Mouse (Mus musculus) cerebellum, adult 8-10 months (tissue): Measurements from ENCODE around the gene Lipc.

Source experiments
- DNase-seq: peaks from one replicate; pipeline ENCODE4 v3.0.0; 2022

Gene Lipc

GRCm38 (mm10) chr9:70952126-70952525 is at the start of gene Lipc:
TSS of gene Lipc (minus strand) at chr9:70952226.
- no peak for DNase-seq

- DNase-seq, result no peak
Measured at GRCm38 (mm10) chr9:70999161-70999560, 47.1 kb upstream of the Lipc start.

GRCm38 (mm10) chr9:70998719-70999118 is 46.7 kb upstream of the Lipc start:
- no peak for DNase-seq

- no peak for DNase-seq
Measured at GRCm38 (mm10) chr9:70993326-70993725, 41.3 kb upstream of the Lipc start.

DNA sequence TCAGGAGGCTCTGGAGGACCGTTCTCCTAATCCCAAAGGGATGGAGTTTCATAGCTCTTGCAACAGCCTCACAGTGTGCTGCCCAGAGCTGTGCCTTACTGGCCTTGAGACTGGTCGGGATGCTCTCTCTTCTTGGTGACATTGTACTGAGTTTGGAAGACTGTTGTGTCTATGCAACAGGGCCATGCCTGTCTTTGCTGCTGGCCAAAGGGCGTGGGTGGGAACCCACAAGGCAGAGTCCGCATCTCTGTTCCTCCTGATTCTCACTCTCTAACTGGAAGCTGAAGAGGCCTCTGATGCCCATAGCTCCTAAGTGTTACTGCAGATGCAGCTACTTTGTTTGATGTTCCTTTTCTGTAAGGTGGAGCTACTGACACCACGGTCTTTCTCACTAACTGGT is 39.4 kb upstream of the Lipc start:
- DNase-seq, result no peak

GRCm38 (mm10) chr9:70987210-70987609 is 35.2 kb upstream of the Lipc start:
- DNase-seq, result no peak

GRCm38 (mm10) chr9:70982991-70983480 is 31.0 kb upstream of the Lipc start:
- no peak for DNase-seq

- DNase-seq, result no peak
Measured at GRCm38 (mm10) chr9:70981721-70982120, 29.7 kb upstream of the Lipc start.

DNA sequence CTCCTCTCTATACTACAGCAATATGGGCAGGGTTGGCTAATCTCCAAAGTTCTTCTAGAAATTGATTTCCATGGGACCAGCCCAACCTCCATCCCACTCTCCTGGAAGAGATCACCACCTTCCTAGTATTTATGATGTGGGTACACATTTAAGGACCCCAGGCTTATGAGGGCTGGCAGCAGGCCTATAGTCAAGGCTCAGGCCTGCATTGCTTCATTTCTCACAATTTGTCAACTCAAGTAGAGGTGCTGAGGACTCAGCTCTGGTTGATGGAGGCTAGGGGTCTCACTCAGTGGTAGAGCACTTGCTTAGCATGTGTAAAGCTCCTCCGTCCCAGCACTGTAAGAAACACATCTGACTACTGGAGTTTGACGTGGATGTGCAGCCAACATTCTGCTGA is 27.6 kb upstream of the Lipc start:
- no peak for DNase-seq

GRCm38 (mm10) chr9:70979171-70979570 is 27.1 kb upstream of the Lipc start:
- DNase-seq, result no peak

GRCm38 (mm10) chr9:70977392-70977791 is 25.4 kb upstream of the Lipc start:
- DNase-seq, result no peak

GRCm38 (mm10) chr9:70975921-70976320 is 23.9 kb upstream of the Lipc start:
- no peak for DNase-seq

DNA sequence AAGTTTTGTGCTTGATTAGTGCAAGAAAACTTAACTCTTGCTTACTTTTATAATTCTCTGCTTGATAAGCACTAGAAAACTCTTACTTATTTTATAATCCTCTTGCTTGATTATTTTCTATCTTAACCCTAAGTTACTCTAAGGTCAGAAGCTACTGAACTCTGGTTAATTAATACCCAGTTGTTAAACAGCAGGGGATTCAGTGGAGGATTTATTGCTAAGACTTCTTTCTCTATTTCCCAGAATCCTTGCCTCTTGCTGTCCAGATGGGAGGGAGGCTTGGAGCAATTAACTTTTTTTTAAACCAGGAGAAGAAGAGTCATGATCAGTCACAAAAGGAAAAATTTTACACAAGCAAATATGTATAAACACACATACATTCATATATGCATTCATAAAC is 21.3 kb upstream of the Lipc start:
- no peak for DNase-seq

DNA sequence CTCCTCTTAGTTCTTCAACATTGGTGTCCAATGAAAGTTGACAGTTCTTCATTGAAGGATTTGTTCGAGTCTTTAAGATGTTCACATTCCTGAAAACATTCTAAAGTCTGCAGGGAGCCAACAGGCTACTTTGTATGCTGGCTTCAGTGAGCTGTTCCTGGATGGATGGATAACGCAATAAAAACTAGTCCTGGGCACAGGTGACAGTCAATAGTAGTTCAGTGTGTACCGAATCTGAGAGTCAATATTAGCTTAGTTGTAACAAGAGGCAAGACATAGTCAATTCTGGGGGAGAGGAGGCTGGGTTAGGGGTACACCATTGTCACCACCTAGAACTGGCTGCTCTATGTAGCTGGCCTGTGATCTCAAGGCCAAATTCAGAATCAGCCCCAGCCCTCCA is 17.2 kb upstream of the Lipc start:
- no peak for DNase-seq

DNA sequence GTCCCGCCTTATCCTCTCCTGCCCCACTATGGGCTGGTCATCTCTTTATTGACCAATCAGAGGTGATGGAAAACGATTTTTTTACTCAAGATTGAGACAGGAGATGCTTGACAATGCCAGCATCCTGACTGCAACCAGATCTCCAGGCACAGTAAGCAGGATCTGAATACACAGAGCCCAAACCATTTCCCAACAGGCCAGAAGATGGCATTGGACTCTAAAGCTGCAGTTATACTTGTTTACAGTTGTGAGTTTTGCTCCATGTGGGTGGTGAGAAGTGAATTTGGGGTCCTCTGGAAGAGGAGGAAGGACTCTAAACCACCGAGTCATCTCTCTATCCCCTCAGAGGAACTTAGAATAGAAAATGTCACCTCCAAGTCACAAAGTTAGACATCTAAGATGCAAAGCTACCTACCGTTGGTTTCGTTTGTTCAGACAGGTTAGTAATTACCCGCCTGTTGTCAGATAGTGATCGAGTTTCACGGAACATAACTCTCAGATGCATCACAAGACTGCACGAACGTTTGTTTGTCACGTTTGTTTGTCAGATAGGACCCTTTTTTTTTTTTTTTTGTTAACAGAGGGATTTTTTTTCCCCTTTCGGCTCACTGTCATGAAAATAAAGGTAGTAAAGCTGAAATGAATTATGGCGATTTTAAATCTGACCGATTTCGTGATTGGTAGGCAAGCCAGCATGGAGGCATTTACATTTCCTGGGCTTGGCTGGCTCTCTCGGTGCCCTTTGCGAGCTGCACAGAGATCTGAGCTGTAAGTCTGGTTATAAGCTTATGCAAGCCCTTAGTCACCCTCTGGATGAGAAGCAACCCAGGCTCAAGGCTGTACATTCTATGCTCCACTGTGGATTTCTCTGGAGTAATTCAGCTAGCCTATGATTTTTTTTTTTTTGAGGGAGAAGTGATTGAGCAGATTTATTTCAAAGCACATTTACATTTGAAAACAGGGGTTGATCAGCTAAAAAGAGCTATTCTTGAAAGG is 14.3 kb upstream of the Lipc start:
- DNase-seq, result no peak

DNA sequence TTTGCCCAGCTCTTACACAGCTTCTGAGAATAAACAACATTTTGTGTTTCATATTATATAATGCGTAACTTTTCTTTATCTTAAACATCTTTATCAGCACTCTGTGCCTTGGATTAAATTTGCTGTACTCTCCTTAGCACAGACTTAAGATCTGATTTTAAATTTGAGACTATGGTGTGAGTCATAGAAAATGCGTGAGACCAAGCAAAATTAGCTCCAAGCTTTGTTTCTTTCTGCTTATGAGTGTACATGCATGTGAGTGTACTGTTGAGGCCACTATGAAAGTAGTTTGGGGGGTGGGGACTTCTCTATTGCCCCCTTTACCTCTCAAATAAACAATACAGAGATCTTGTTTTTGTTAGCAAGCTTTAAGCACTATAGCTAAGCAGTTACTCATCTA is 13.4 kb upstream of the Lipc start:
- DNase-seq, result no peak

DNA sequence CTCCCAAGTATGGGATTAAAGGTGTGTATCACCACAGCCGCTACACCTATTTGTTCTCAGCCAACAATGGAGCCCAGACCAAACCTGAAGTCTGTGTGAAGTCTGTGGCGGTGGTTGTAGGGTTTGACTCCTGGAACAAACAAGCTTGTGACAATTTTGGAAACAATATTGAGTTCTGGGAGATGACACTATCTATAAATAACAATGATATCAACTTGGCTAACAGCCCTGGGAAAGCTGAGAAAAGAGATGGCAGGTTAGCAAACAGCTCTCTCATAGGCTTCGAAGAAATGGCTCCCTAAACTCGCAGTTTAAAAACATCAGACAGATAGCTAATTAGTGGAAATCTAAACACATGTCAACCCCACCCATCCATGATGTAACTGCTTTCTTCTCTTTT is 13.0 kb upstream of the Lipc start:
- DNase-seq, result no peak

DNA sequence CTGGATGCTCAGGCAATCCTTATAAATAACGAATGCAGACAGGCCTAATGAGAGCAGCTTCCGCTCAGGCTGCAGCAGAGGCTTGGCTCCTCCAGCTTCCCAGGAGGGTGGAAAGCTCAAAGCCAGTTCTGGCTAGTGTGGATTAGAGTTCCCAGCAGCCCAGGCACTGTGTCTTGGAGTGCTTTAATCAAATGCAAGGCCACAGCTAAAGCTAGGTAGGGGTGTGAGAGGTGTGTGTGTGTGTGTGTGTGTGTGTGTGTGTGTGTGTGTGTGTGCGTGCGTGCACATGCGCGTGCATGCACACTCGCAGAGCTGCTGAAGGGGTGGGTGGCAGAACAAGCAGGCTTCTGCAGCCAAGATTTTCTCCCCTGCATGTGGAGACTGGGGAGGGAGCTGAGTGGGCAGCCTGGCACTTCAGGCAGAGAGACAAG is 11.4 kb upstream of the Lipc start:
- no peak for DNase-seq

DNA sequence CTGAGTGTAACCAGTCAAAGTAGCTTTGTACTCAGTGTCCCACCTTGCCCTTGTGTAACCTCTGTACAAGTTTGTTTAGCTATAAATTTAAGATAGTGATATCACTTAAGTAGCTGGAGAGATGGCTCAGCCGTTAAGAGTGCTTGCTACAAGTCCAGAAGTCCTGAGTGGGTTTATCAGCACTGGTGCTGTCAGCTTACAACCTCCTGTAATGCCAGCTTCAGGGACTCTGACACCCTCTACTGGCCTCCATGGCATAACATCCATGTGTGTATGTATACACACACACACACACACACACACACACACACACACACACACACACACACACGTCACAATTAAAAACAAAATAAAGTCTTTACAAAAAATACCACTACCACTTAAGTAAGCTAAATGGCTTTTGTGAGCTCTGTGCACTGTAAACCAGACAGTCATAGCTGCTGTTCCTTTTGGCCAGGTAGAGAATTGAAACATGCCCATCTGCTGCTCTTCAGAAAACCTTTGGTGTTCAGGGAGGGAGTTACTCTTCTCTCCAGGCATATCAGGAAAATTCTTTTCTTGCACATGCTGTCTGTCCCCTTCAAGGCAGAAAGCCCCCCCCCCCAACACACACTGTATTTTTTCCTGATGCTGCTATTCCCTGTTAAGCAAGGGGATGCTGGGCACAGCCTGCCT is 10.9 kb upstream of the Lipc start:
- no peak for DNase-seq

DNA sequence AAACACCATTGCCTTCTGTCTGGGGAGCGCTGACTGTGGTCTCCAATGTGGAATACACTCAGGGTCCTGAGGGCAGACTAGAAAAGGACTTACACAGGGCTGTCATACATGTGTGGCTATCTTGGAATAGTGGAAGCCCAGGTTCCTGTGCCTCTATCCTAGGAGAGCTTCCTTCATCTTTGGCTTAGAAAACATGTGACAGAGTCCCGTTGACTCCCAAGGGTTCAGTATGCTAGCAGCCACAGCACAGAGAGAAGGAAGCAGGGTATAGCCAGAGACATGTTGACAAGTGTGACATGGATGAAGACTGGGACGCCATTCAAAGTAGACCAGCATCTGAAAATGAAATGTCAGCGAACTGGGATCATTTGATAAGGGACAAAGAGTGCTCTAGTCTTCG is 8.3 kb upstream of the Lipc start:
- no peak for DNase-seq

GRCm38 (mm10) chr9:70959866-70960265 is 7.8 kb upstream of the Lipc start:
- peak; percentile 66 for DNase-seq

DNA sequence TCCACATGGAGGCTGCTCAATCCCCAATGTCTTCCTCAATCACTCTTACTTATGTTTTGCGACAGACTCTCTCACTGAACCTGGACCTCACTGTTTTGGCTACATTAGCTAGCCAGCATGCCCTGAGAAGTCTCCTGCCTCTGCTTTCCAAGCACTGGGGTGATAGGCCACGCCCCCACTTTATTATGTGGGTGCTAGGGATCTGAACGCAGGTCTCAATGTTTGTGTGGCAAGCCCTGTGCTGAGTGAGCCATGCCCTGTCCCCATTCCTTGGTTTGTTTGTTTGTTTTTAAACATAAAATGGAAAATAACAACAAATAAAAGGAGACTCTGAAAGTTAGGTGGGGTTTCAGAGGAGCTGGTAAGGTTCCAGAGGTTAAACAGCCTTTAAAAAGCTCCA is 7.4 kb upstream of the Lipc start:
- no peak for DNase-seq

- DNase-seq, result peak; percentile 87
Measured at GRCm38 (mm10) chr9:70958381-70958780, 6.4 kb upstream of the Lipc start.

- no peak for DNase-seq
Measured at GRCm38 (mm10) chr9:70957717-70958116, 5.7 kb upstream of the Lipc start.
